Mouse (Mus musculus): ENCODE data around the gene Ankmy2.

DNA sequence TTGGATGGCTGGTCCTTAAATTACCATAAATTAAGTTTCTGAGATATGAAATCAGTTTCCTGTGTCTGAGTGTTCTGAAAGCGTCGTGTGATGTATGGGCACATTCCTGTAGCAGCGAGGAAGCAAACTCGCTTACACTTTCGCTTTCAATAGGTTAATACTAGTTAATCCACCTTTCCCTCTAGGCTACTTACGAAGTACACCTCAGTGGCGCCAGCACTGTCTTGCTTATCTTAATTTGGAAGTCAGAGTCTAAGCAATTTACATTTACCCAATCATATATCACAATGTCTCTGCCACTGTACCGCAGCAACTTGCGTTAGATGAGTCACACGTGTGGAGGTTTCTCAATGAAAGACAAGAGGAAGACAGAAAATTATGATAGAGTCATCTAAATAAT is 60.0 kb downstream of the Ankmy2 start:
- no peak for TF ChIP-seq CTCF (IDR thresholded peaks at IDR 0.05; ENCODE audit: borderline replicate concordance, control insufficient read depth, extremely low read depth, insufficient read depth, low read length, poor library complexity)
- TF ChIP-seq POLR2A (IDR thresholded peaks at IDR 0.05; ENCODE audit: control insufficient read depth, extremely low read depth, insufficient read depth, low read length, poor library complexity), result no peak
